Mouse (Mus musculus): ENCODE data around the gene Fcgr4.
"Not testable (repeated sequence)": the region's sequence is repeated elsewhere in the genome, so short reads cannot be mapped to it uniquely, and the experiment has no call there.

Gene Fcgr4

GRCm38 (mm10) chr1:171053305-171053704 is 34.6 kb downstream of the Fcgr4 start:
- DNase-seq (ENCODE audit: low spot score in 2 of 2): no peak

- peak in 1 of 2 experiments; percentile 46 for DNase-seq (ENCODE audit: low spot score in 2 of 2)
These were observed 38.5 kb downstream of the Fcgr4 start for GRCm38 (mm10) chr1:171057253-171057652.

- DNase-seq (ENCODE audit: low spot score in 2 of 2): no peak
These were observed 40.5 kb downstream of the Fcgr4 start for GRCm38 (mm10) chr1:171059203-171059602.

GRCm38 (mm10) chr1:171060392-171060791 is 41.7 kb downstream of the Fcgr4 start:
- DNase-seq (ENCODE audit: low spot score in 2 of 2): peak in 1 of 2 experiments; percentile 35

GRCm38 (mm10) chr1:171061566-171061965 is 42.8 kb downstream of the Fcgr4 start:
- DNase-seq (ENCODE audit: low spot score in 2 of 2): no peak

- DNase-seq (ENCODE audit: low spot score in 2 of 2): peak; percentile 32
These were observed 45.1 kb downstream of the Fcgr4 start for GRCm38 (mm10) chr1:171063569-171064490.

GRCm38 (mm10) chr1:171064491-171065242 is 45.9 kb downstream of the Fcgr4 start, which contains the start of gene Fcgr3:
TSS of gene Fcgr3 (minus strand) at chr1:171064935.
- DNase-seq (ENCODE audit: low spot score in 2 of 2): peak; percentile 76 to 77

GRCm38 (mm10) chr1:171065243-171065587 is 46.5 kb downstream of the Fcgr4 start:
- not testable (repeated sequence) for DNase-seq (ENCODE audit: low spot score in 2 of 2)

- DNase-seq (ENCODE audit: low spot score in 2 of 2): not testable (repeated sequence)
These were observed 47.0 kb downstream of the Fcgr4 start for GRCm38 (mm10) chr1:171065768-171066167.

- not testable (repeated sequence) for DNase-seq (ENCODE audit: low spot score in 2 of 2)
These were observed 47.9 kb downstream of the Fcgr4 start for GRCm38 (mm10) chr1:171066583-171066982.

GRCm38 (mm10) chr1:171067928-171068327 is 49.2 kb downstream of the Fcgr4 start:
- DNase-seq (ENCODE audit: low spot score in 2 of 2): not testable (repeated sequence)

- not testable (repeated sequence) for DNase-seq (ENCODE audit: low spot score in 2 of 2)
These were observed 50.8 kb downstream of the Fcgr4 start for GRCm38 (mm10) chr1:171069508-171069907.

- DNase-seq (ENCODE audit: low spot score in 2 of 2): not testable (repeated sequence)
These were observed 52.2 kb downstream of the Fcgr4 start for GRCm38 (mm10) chr1:171070879-171071278.

- DNase-seq (ENCODE audit: low spot score in 2 of 2): not testable (repeated sequence)
These were observed 53.0 kb downstream of the Fcgr4 start for GRCm38 (mm10) chr1:171071726-171072125.

- DNase-seq (ENCODE audit: low spot score in 2 of 2): not testable (repeated sequence)
These were observed 53.5 kb downstream of the Fcgr4 start for GRCm38 (mm10) chr1:171072217-171072616.

- not testable (repeated sequence) for DNase-seq (ENCODE audit: low spot score in 2 of 2)
These were observed 55.6 kb downstream of the Fcgr4 start for GRCm38 (mm10) chr1:171074283-171074682.

- not testable (repeated sequence) for DNase-seq (ENCODE audit: low spot score in 2 of 2)
These were observed 57.5 kb downstream of the Fcgr4 start for GRCm38 (mm10) chr1:171076176-171076575.

GRCm38 (mm10) chr1:171077192-171077591 is 58.5 kb downstream of the Fcgr4 start:
- DNase-seq (ENCODE audit: low spot score in 2 of 2): not testable (repeated sequence)

- peak; percentile 35 to 36 for DNase-seq (ENCODE audit: low spot score in 2 of 2)
These were observed 59.2 kb downstream of the Fcgr4 start for GRCm38 (mm10) chr1:171077955-171078354.

- DNase-seq (ENCODE audit: low spot score in 2 of 2): not testable (repeated sequence)
These were observed 59.7 kb downstream of the Fcgr4 start for GRCm38 (mm10) chr1:171078419-171078818.

GRCm38 (mm10) chr1:171079345-171079744 is 60.6 kb downstream of the Fcgr4 start:
- not testable (repeated sequence) for DNase-seq (ENCODE audit: low spot score in 2 of 2)
